Mouse (Mus musculus) neural tube, embryonic 10.5 days (tissue): ENCODE data around the gene 6430531B16Rik.

Experiments used
- DNase-seq: peaks from one replicate; pipeline ENCODE4 v3.0.0-alpha.2; 2017; ENCODE audit warnings: low spot score; ENCODE audit errors: extremely low spot score

6430531B16Rik gene

GRCm38 (mm10) chr7:139940476-139941209 lies 37.9 kb downstream of the 6430531B16Rik start:
- no peak for DNase-seq

- DNase-seq: no peak
These were observed 40.7 kb downstream of the 6430531B16Rik start for GRCm38 (mm10) chr7:139937810-139938209.

DNA sequence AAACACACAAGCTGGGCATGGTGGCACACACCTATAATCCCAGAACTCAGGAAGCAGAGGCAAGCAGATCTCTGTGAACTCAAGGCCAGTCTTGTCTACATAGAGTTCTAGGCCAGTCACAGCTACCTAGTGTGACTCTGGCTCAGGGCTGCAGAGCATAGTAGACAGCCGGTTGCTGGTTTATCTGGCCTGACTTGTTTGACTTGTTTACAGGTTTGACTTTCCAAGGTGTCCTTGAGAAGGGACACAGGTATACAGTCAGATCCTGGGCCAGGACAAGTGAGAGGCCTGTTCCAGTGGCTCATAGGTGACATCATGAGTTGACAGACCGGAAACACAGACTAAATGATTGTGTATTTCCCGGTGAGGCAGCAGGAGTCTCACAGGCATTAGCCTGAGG lies 41.4 kb downstream of the 6430531B16Rik start:
- no peak for DNase-seq

- DNase-seq: no peak
These were observed 41.9 kb downstream of the 6430531B16Rik start for GRCm38 (mm10) chr7:139936705-139937104.

DNA sequence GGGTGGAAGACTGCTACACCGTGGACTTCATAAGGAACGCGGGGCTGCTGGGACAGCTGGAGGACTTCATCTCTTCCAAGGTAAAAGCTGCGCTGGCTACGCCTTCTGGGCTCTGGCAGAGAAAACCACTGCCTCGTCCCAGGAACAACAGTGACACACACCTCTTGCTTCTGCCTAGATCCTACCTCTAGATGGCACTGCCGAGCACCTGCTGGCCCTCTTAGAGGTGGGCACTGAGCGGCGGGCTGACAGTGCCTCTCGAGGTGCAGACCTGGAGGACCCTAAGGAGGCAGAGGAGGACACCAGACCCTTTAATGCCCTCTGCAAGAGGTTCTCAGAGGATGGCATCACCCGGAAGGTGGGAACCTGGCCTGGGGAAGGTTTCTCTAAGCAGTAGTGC lies 47.8 kb downstream of the 6430531B16Rik start:
- DNase-seq: peak; percentile 44
